Mouse (Mus musculus): Measurements from ENCODE around the gene Gpx3.

DNA sequence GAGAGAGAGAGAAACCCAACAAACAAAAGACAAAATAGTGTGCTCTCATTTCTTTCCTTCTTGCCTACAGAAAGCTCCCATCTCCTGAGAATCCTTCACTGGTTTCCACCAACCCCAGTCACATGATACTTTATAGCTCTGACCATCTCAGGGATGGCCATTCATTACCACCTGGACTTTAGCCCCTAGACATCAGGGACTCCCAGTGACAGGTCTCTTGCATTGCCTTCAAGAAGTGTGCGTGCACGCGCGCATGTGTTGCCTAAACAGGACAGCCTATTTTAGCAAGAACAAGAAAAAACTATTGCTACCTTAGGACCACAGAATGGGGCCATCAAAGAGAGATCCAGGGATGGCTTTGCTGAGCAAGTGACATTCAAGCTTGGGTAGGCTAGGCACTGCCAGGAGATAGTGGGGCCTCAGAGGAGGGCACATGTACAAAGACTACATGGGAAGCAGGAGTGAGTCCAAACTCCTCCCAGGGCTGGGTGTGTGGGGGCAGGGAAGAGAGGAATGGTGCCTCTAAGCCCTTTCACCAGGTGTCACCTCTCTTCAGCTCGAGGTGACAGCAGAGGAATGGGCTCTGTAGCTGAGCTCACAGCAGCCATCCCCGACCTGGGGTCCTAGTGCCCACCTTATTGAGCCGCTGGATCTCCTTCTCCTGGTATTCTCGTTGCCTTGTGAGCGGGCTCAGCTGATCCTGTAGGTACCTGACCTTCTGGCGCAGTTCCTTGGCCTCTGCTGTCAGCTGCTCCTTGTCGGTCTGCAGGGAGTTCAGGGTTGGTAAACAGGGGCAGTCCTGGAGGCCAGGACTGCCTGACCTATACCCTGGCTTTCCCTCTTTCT lies 18.1 kb downstream of the Gpx3 start:
- TF ChIP-seq CTCF (conservative IDR thresholded peaks at IDR 0.05; ENCODE audit: low read length) (no peak), NANOG (IDR thresholded peaks at IDR 0.05; ENCODE audit: borderline replicate concordance, low read length) (no peak), POU5F1 (IDR thresholded peaks at IDR 0.05; ENCODE audit: borderline replicate concordance, low read length) (no peak)

Measured in E14TG2a.4 (cell line).